Comparison of ENCODE assay signal across 24 mouse cellular contexts in genomic region chrX:153118486-153118885, GRCm38 (mm10). TPM values are rescaled to one million over a fixed set of nuclear protein-coding genes. Genes with fewer than 3 reads are reported as not detected.
DNase-seq lines count a peak whose midpoint lies in the region; ATAC-seq and TF ChIP-seq lines count a peak whose summit lies in the region.
"Had no signal": no experiment of that assay in that cellular context is flagged by ENCODE, and none has a peak within 500 bp of the region (broad histone marks: within the 10 kb centered on the region; RNA-seq: fewer than 3 reads in every experiment).

Gene Foxr2 (plus strand): TSS chrX:153118786.

- in situ Hi-C loops in ES-E14 (cut with MboI; ENCODE audit: low sequenced_read_pairs in 2 of 2, unreplicated experiment in 2 of 2) = no loop called here

- H3K4me3 ChIP-seq in ES-Bruce4 (ENCODE audit: low read depth, low read length) (peak within 1 kb of the TSS; percentile 53), ES-E14 (ENCODE audit: insufficient read depth in 1 of 2, low read depth in 1 of 2, low read length in 2 of 2, poor library complexity in 1 of 2, severe bottlenecking in 1 of 2) (peak within 1 kb of the TSS; percentile 37 to 57)
- H3K4me3 ChIP-seq: embryonic facial prominence, embryonic 10.5 days; embryonic facial prominence, embryonic 12.5 days; forebrain, embryonic 13.5 days; forebrain, embryonic 15.5 days had no signal

- H3K9me3 ChIP-seq in ES-Bruce4 (replicated peaks; ENCODE audit: control insufficient read depth, insufficient read depth, low read length, poor library complexity, severe bottlenecking) = no peaks in the 10 kb centered on the region
- H3K9me3 ChIP-seq in ES-E14 (ENCODE audit: control insufficient read depth, insufficient read depth, low read depth, low read length) = no peaks in the 10 kb centered on the region
- H3K9me3 ChIP-seq: embryonic facial prominence, embryonic 10.5 days; embryonic facial prominence, embryonic 12.5 days; forebrain, embryonic 13.5 days; forebrain, embryonic 15.5 days had no signal

- H3K27me3 ChIP-seq in ES-Bruce4 (ENCODE audit: control insufficient read depth, insufficient read depth, low read length, poor library complexity, severe bottlenecking) = no peaks in the 10 kb centered on the region
- H3K27me3 ChIP-seq: forebrain, embryonic 13.5 days; forebrain, embryonic 15.5 days had no signal

- H3K27ac ChIP-seq in ES-Bruce4 (ENCODE audit: insufficient read depth, low read length) (peak within 1 kb of the TSS; percentile 88), ES-E14 (ENCODE audit: insufficient read depth, low read depth, low read length, poor library complexity, severe bottlenecking) (peak within 1 kb of the TSS; percentile 91)
- H3K27ac ChIP-seq: embryonic facial prominence, embryonic 10.5 days; embryonic facial prominence, embryonic 12.5 days; forebrain, embryonic 13.5 days; forebrain, embryonic 15.5 days had no signal

- H3K36me3 ChIP-seq in ES-Bruce4 (ENCODE audit: control insufficient read depth, insufficient read depth, low read length, poor library complexity, severe bottlenecking) = no peaks in the 10 kb centered on the region
- no peaks in the 10 kb centered on the region for H3K36me3 ChIP-seq in ES-E14 (ENCODE audit: control insufficient read depth, insufficient read depth, low read length, poor library complexity, severe bottlenecking)
- H3K36me3 ChIP-seq: embryonic facial prominence, embryonic 10.5 days; embryonic facial prominence, embryonic 12.5 days; forebrain, embryonic 15.5 days had no signal

- intact Hi-C loops in gastrocnemius, postnatal 36 days (cut with DNase I) = no loop called here

- H3K9ac ChIP-seq in ES-Bruce4 (ENCODE audit: low read depth, poor library complexity, severe bottlenecking) (0 out of 2 replicates have a peak within 1 kb of the TSS, but pooled peaks have one; percentile 12), ES-E14 (ENCODE audit: insufficient read depth, low read depth, low read length, poor library complexity, severe bottlenecking) (no peak within 1 kb of the TSS; the same call in 1 of the 2 replicates)
- H3K9ac ChIP-seq: embryonic facial prominence, embryonic 12.5 days; forebrain, embryonic 13.5 days; forebrain, embryonic 15.5 days; forebrain, postnatal 0 days had no signal

- 0 out of 2 replicates have a peak, but pooled peaks have one; percentile 40 for TF ChIP-seq EP300 in ES-Bruce4 (IDR thresholded peaks at IDR 0.05; ENCODE audit: insufficient read depth, low read depth, low read length)

- DNase-seq in ES-E14 (ENCODE audit: low read depth, low spot score) = peak; percentile 13
- peak; percentile 5 for DNase-seq in ZHBTc4 (ENCODE audit: low read depth, low spot score)
- DNase-seq in gastrocnemius, postnatal 36 days = no peak
- DNase-seq in thymus, postnatal 14 days = no peak
- DNase-seq: adrenal gland, adult 8-10 months; adrenal gland, postnatal 14 days; adrenal gland, postnatal 36 days; cerebellum, adult 11 months; cerebellum, adult 18-20 months; cerebellum, adult 8-10 months; cerebellum, adult 9-11 months; cerebellum, postnatal 14 days; cerebellum, postnatal 36 days; forebrain, postnatal 0 days had no signal

- no peak for ATAC-seq in cerebellum, adult (ENCODE audit: insufficient number of reproducible peaks, low FRiP score, low TSS enrichment)
- ATAC-seq: forebrain, embryonic 13.5 days; forebrain, embryonic 15.5 days; forebrain, postnatal 0 days had no signal

- no peak for TF ChIP-seq CTCF in ES-Bruce4 (IDR thresholded peaks at IDR 0.05; ENCODE audit: low read depth, low read length)

- TF ChIP-seq POLR2A in ES-Bruce4 (IDR thresholded peaks at IDR 0.05; ENCODE audit: insufficient read depth, low read length) = no peak

- H3K4me1 ChIP-seq in ES-Bruce4 (ENCODE audit: control insufficient read depth, insufficient read depth, low read length) = no peaks in the 10 kb centered on the region
- no peaks in the 10 kb centered on the region for H3K4me1 ChIP-seq in ES-E14 (ENCODE audit: control insufficient read depth in 2 of 2, insufficient read depth in 2 of 2, low read length in 2 of 2, poor library complexity in 1 of 2)
- H3K4me1 ChIP-seq: embryonic facial prominence, embryonic 12.5 days; forebrain, embryonic 13.5 days; forebrain, embryonic 15.5 days had no signal

TF ChIP-seq in ES-E14, 5 proteins besides CTCF, POLR2A, EP300 and RAD21:
- no peak for TF ChIP-seq HCFC1 (IDR thresholded peaks at IDR 0.05; ENCODE audit: borderline replicate concordance, insufficient read depth, low read length)
- TF ChIP-seq ZC3H11A (IDR thresholded peaks at IDR 0.05; ENCODE audit: borderline replicate concordance, low read depth, low read length) = no peak
- TF ChIP-seq ZNF384 (IDR thresholded peaks at IDR 0.05; ENCODE audit: low read depth, low read length) = no peak
- no peak for TF ChIP-seq CHD2 (IDR thresholded peaks at IDR 0.05; ENCODE audit: low read depth, low read length)
- no peak for TF ChIP-seq MAFK (IDR thresholded peaks at IDR 0.05; ENCODE audit: insufficient read depth, low read depth, low read length)

RNA-seq across cellular contexts. Expression of gene Foxr2, which starts in this region (rescaled TPM):
- 1.2 and 1.7 TPM in 2 replicates for polyA plus RNA-seq in ES-Bruce4 (2011; ENCODE audit: insufficient read depth, insufficient read length, low read depth, missing spikeins)
- total RNA-seq in ES-E14 (2012; rRNA removed) = 0.95 and 1.2 TPM in 2 replicates
- not detected for total RNA-seq in gastrocnemius, postnatal 36 days (2021)
- total RNA-seq: adrenal gland, postnatal 14 days; adrenal gland, postnatal 36 days; common myeloid progenitor, adult 5-6 weeks; MEL had no signal
- polyA plus RNA-seq: C2C12; embryonic facial prominence, embryonic 12.5 days; embryonic facial prominence, embryonic 14.5 days had no signal

Comparison
In these comparisons a context has a peak if more than half of its experiments do, and no peak if none do; other contexts are left out.
1. DNase-seq: peak in ES-E14 (single experiment) and ZHBTc4 (single experiment); none in gastrocnemius, postnatal 36 days (0 of 2) and thymus, postnatal 14 days (single experiment).